27 mouse cellular contexts compared by ENCODE assay signal in genomic region chr2:117129156-117129555, GRCm38 (mm10). TPM values are rescaled to one million over a fixed set of nuclear protein-coding genes. Genes with fewer than 3 reads are reported as not detected.
DNase-seq lines count a peak whose midpoint lies in the region; ATAC-seq and TF ChIP-seq lines count a peak whose summit lies in the region.
"Had no signal": no experiment of that assay in that cellular context is flagged by ENCODE, and none has a peak within 500 bp of the region (broad histone marks: within the 10 kb centered on the region; RNA-seq: fewer than 3 reads in every experiment).

No protein-coding gene starts in this region.

- ATAC-seq in kidney, embryonic 14.5 days (ENCODE audit: low FRiP score, low TSS enrichment), result no peak
- ATAC-seq in lung, postnatal 0 days, result no peak
- peak; percentile 83 for ATAC-seq in liver, embryonic 16.5 days (ENCODE audit: low read depth)
- no peak for ATAC-seq in activated CD4-positive, CD25-positive, alpha-beta regulatory T cell, adult 4 months
- ATAC-seq in forebrain, embryonic 16.5 days, result no peak
- ATAC-seq: forebrain, embryonic 15.5 days had no signal

- H3K36me3 ChIP-seq in kidney, embryonic 14.5 days (ENCODE audit: control insufficient read depth, insufficient read depth, low read length), result 0 out of 2 replicates have a peak, but pooled peaks cover 2% of the 10 kb centered on the region
- H3K36me3 ChIP-seq in lung, postnatal 0 days (ENCODE audit: insufficient read depth, low read length), result no peaks in the 10 kb centered on the region
- H3K36me3 ChIP-seq in liver, embryonic 16.5 days (ENCODE audit: control insufficient read depth, insufficient read depth), result no peaks in the 10 kb centered on the region
- no peaks in the 10 kb centered on the region for H3K36me3 ChIP-seq in forebrain, embryonic 16.5 days (ENCODE audit: control insufficient read depth, insufficient read depth)
- H3K36me3 ChIP-seq: embryonic facial prominence, embryonic 12.5 days; forebrain, embryonic 15.5 days; hindbrain, embryonic 13.5 days had no signal

- H3K27me3 ChIP-seq in kidney, embryonic 14.5 days (ENCODE audit: control insufficient read depth, insufficient read depth, low read length), result no peaks in the 10 kb centered on the region
- no peaks in the 10 kb centered on the region for H3K27me3 ChIP-seq in lung, postnatal 0 days (replicated peaks; ENCODE audit: insufficient read depth, low read length)
- H3K27me3 ChIP-seq in liver, embryonic 16.5 days (ENCODE audit: control insufficient read depth, insufficient read depth, low read depth, low read length), result no peaks in the 10 kb centered on the region
- no peaks in the 10 kb centered on the region for H3K27me3 ChIP-seq in forebrain, embryonic 16.5 days (replicated peaks; ENCODE audit: control insufficient read depth, insufficient read depth, low read length)
- H3K27me3 ChIP-seq: embryonic facial prominence, embryonic 12.5 days; forebrain, embryonic 15.5 days; heart, embryonic 12.5 days; hindbrain, embryonic 13.5 days had no signal

- no peak overlapping the region for H3K4me2 ChIP-seq in kidney, embryonic 14.5 days (replicated peaks; ENCODE audit: low read depth, low read length)
- H3K4me2 ChIP-seq in lung, postnatal 0 days (replicated peaks; ENCODE audit: low read depth, low read length), result no peak overlapping the region
- no peak overlapping the region for H3K4me2 ChIP-seq in liver, embryonic 16.5 days (ENCODE audit: low read depth, low read length)
- H3K4me2 ChIP-seq in forebrain, embryonic 16.5 days (ENCODE audit: low read length), result no peak overlapping the region
- H3K4me2 ChIP-seq: embryonic facial prominence, embryonic 12.5 days; forebrain, embryonic 15.5 days; heart, embryonic 12.5 days; hindbrain, embryonic 13.5 days; lung, embryonic 14.5 days; midbrain, embryonic 11.5 days had no signal

- H3K9me3 ChIP-seq in kidney, embryonic 14.5 days (ENCODE audit: control insufficient read depth, low read length), result no peaks in the 10 kb centered on the region
- H3K9me3 ChIP-seq in lung, postnatal 0 days (ENCODE audit: low read length), result no peaks in the 10 kb centered on the region
- H3K9me3 ChIP-seq in liver, embryonic 16.5 days (replicated peaks; ENCODE audit: control insufficient read depth, low read length), result no peaks in the 10 kb centered on the region
- no peaks in the 10 kb centered on the region for H3K9me3 ChIP-seq in forebrain, embryonic 16.5 days (ENCODE audit: control insufficient read depth, low read length)
- H3K9me3 ChIP-seq: embryonic facial prominence, embryonic 12.5 days; forebrain, embryonic 10.5 days; forebrain, embryonic 15.5 days; heart, embryonic 12.5 days; hindbrain, embryonic 13.5 days had no signal

- TF ChIP-seq CTCF in lung, postnatal 0 days (IDR thresholded peaks at IDR 0.05), result no peak

- no peak overlapping the region for H3K9ac ChIP-seq in kidney, embryonic 14.5 days (ENCODE audit: low read depth, low read length)
- no peak overlapping the region for H3K9ac ChIP-seq in lung, postnatal 0 days (replicated peaks; ENCODE audit: low read depth)
- no peak overlapping the region for H3K9ac ChIP-seq in liver, embryonic 16.5 days (ENCODE audit: low read depth, low read length)
- H3K9ac ChIP-seq in forebrain, embryonic 16.5 days (replicated peaks; ENCODE audit: low read depth, low read length), result no peak overlapping the region
- H3K9ac ChIP-seq: embryonic facial prominence, embryonic 12.5 days; forebrain, embryonic 15.5 days; heart, embryonic 12.5 days; hindbrain, embryonic 13.5 days; lung, embryonic 14.5 days had no signal

- H3K4me1 ChIP-seq in kidney, embryonic 14.5 days (ENCODE audit: control insufficient read depth, insufficient read depth, low read length), result peaks cover 12% of the 10 kb centered on the region; the same call in 1 of the 2 replicates
- no peaks in the 10 kb centered on the region for H3K4me1 ChIP-seq in lung, postnatal 0 days (ENCODE audit: insufficient read depth, low read depth, low read length)
- H3K4me1 ChIP-seq in liver, embryonic 16.5 days (ENCODE audit: control insufficient read depth, low read depth, low read length), result peaks cover 6% of the 10 kb centered on the region
- H3K4me1 ChIP-seq in forebrain, embryonic 16.5 days (replicated peaks; ENCODE audit: control insufficient read depth, insufficient read depth, low read length), result peaks cover 4% of the 10 kb centered on the region; the same call in 1 of the 2 replicates

- 74% methylated on average over 2 of the region's 2 CpGs for WGBS in kidney, embryonic 14.5 days
- WGBS in lung, postnatal 0 days, result 71% methylated on average over 2 of the region's 2 CpGs
- whole genome bisulfite sequencing in liver, embryonic 16.5 days (ENCODE audit: insufficient replicate concordance), result 49% methylated on average over 2 of the region's 2 CpGs
- WGBS in forebrain, embryonic 16.5 days, result 84% methylated on average over 2 of the region's 2 CpGs

- DNase-seq in kidney, adult 9 months, result peak; percentile 41
- peak; percentile 18 for DNase-seq in lung, postnatal 0 days (ENCODE audit: low spot score)
- no peak for DNase-seq in lung, postnatal 36 days
- DNase-seq: adrenal gland, postnatal 10 days; B cell, adult 2 months; cerebellum, adult 11 months; cerebellum, adult 9-10 months; embryo, embryonic 11 days; gastrocnemius, adult 2 months; gastrocnemius, postnatal 36 days; heart, adult 18-20 months; heart, postnatal 4 days; kidney, adult 18-20 months; kidney, postnatal 4 days; lung, embryonic 14.5 days; thymus, adult 2 months; thymus, postnatal 36 days had no signal

- TF ChIP-seq EP300 in lung, postnatal 0 days (IDR thresholded peaks at IDR 0.05), result no peak

- no peak overlapping the region for H3K27ac ChIP-seq in kidney, embryonic 14.5 days (ENCODE audit: low read depth, low read length)
- no peak overlapping the region for H3K27ac ChIP-seq in lung, postnatal 0 days (ENCODE audit: low read length)
- no peak overlapping the region for H3K27ac ChIP-seq in liver, embryonic 16.5 days (ENCODE audit: low read length)
- H3K27ac ChIP-seq in forebrain, embryonic 16.5 days (ENCODE audit: low read length), result no peak overlapping the region
- H3K27ac ChIP-seq: embryonic facial prominence, embryonic 12.5 days; forebrain, embryonic 10.5 days; forebrain, embryonic 15.5 days; hindbrain, embryonic 13.5 days had no signal

- no peak overlapping the region for H3K4me3 ChIP-seq in kidney, embryonic 14.5 days (ENCODE audit: low read length)
- no peak overlapping the region for H3K4me3 ChIP-seq in lung, postnatal 0 days (ENCODE audit: low read depth, low read length)
- no peak overlapping the region for H3K4me3 ChIP-seq in liver, embryonic 16.5 days (ENCODE audit: low read depth, low read length)
- no peak overlapping the region for H3K4me3 ChIP-seq in forebrain, embryonic 16.5 days (replicated peaks; ENCODE audit: low read length)
- H3K4me3 ChIP-seq: embryonic facial prominence, embryonic 12.5 days; forebrain, embryonic 10.5 days; forebrain, embryonic 15.5 days; gastrocnemius, adult 2 months; heart, embryonic 12.5 days; hindbrain, embryonic 13.5 days had no signal

RNA-seq across cellular contexts. Expression of gene Spred1, which starts 8.0 kb away (rescaled TPM):
- 20.2 and 23.0 TPM in 2 replicates for polyA plus RNA-seq in kidney, embryonic 14.5 days (2014; fragmentation: Nextera tagmentation; extraction: Ambion mirVana)
- polyA plus RNA-seq in lung, postnatal 0 days (2015; fragmentation: Nextera tagmentation; extraction: Ambion mirVana), result 12.5 and 17.3 TPM in 2 replicates
- 1.1 and 1.4 TPM in 2 replicates for polyA plus RNA-seq in liver, embryonic 16.5 days (2015; fragmentation: Nextera tagmentation; extraction: Ambion mirVana)
- polyA plus RNA-seq in activated CD4-positive, CD25-positive, alpha-beta regulatory T cell, adult 4 months (2017; shearing (Covaris generic)), result 1 to 10 TPM; 1.8 to 2.2 TPM
- 8.2 and 11.4 TPM in 2 replicates for polyA plus RNA-seq in forebrain, embryonic 16.5 days (2015; fragmentation: Nextera tagmentation; extraction: Ambion mirVana)
